Mouse (Mus musculus) embryonic fibroblast, embryonic 13.5 days (primary cell): ENCODE results near the gene Actn4.

Experiments used
- CTCF ChIP-seq: IDR thresholded peaks from 2 replicates; pipeline ENCODE4 v1.5.1; 2011; ENCODE audit warnings: mild to moderate bottlenecking, control low read depth, low read length, moderate library complexity, borderline replicate concordance; ENCODE audit not compliant: insufficient read depth
- POLR2A ChIP-seq: IDR thresholded peaks from 2 replicates; pipeline ENCODE4 v1.6.1; 2011; ENCODE audit warnings: low read depth, mild to moderate bottlenecking, control low read depth, low read length, moderate library complexity

DNA sequence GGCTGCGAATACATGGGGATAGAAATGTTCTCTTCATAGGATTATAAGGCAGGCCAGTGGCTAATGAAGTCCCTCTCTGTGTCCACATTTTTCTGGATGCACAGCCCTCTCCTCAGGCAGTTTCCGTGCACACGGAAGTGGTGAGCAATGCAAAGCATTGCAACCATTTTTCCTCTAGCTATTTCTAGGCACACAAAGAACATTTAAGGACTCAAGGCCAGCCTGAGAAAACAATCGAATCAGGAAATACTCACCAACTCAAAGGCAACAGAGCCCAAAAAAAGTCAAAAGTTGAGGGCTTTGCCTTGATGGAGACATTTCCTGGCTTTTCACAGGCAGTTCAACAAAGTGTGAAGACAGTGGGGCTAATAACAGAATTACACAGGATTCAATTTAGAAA, 21.0 kb downstream of the Actn4 start:
- TF ChIP-seq POLR2A (no peak), CTCF (no peak)
